Mouse (Mus musculus): Measurements from ENCODE around the gene Gm17660. TPM values are rescaled to one million over a fixed set of nuclear protein-coding genes. Genes with fewer than 3 reads are reported as not detected.

Gene Gm17660
- total RNA-seq, 1 experiment from 2014 or later: not detected

- no peak for DNase-seq
Observed at GRCm38 (mm10) chr5:104080736-104081135, 3.3 kb upstream of the Gm17660 start.

DNA sequence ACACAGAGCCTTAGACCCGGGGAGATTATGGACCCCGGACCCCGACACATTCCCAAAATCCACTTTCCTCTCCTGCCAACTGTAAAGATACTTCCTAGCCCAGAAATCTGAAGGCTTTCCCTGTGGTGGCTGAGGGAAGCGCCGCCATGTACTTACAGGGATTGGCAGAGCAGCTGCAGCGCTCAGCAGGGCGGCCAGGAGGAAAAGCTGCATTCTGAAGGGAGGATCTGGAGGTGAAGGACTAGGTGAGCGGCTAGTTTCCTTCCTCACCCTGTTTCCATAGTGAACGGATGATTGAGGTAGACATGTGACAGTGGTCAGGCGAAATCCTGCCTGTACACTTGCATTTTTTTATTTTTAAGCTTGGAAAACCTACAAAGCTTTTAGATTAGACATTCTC, 1.0 kb downstream of the Gm17660 start:
- DNase-seq: no peak

DNA sequence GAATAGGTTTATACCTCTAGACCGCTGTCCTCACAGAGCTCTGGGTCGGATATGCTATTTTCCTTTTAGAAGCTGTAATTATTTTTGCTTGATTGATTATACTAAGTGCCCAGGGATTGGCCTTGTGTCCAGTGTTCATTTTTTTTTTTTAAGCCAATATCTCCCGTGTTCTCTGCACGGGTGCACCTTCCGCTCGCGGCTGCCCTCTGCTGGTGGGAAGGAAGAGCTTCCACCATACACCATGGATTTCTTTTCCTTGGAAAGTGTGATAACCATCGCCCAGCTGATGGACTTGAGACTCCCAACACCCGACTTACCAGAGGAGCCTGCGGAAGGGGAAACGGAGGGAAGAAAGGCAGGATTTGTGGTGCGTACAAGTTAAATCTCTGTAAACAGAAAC, 3.0 kb downstream of the Gm17660 start:
- peak; percentile 80 for DNase-seq

- DNase-seq: no peak
Observed at GRCm38 (mm10) chr5:104073602-104074001, 3.8 kb downstream of the Gm17660 start.

- no peak for DNase-seq
Observed at GRCm38 (mm10) chr5:104072272-104072886, 5.0 kb downstream of the Gm17660 start.

DNA sequence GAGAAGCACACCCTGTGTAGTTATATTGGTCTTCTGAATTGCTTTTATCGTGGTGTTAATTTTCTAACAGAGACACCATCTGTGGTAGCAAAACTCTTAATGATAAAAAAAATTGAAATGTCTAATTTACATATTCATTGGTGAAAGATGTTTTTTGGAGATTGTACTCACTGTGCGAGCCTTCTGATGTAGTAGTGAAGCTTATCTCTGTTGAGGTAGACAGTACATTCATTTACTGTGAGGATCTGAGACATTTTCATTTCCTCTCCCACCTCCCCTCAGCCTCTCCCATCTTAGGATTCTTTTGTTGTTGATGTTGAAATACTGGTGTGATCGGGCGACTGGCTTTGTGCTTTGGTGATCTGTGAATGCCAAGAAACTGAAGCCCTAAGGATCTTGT, 6.4 kb downstream of the Gm17660 start:
- no peak for DNase-seq

DNA sequence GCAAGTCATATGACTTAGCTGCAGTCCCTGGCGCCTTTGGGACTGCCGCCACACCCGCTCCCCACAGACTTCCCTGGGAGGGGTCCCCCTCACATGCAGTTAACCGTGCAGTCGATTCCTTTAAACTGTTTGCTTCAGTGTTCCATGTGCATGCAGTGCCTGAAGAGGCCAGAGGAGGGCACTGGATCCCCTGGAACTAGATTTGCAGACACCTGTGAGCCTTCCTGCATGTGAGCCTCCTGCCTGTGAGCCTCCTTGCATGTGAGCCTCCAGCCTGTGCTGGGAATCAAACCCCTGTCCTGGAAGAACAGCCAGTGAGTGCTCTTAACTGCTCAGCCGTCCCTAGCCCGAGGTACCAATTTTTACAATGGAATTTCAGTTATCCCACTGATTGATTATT, 8.7 kb downstream of the Gm17660 start:
- DNase-seq: peak; percentile 36

DNA sequence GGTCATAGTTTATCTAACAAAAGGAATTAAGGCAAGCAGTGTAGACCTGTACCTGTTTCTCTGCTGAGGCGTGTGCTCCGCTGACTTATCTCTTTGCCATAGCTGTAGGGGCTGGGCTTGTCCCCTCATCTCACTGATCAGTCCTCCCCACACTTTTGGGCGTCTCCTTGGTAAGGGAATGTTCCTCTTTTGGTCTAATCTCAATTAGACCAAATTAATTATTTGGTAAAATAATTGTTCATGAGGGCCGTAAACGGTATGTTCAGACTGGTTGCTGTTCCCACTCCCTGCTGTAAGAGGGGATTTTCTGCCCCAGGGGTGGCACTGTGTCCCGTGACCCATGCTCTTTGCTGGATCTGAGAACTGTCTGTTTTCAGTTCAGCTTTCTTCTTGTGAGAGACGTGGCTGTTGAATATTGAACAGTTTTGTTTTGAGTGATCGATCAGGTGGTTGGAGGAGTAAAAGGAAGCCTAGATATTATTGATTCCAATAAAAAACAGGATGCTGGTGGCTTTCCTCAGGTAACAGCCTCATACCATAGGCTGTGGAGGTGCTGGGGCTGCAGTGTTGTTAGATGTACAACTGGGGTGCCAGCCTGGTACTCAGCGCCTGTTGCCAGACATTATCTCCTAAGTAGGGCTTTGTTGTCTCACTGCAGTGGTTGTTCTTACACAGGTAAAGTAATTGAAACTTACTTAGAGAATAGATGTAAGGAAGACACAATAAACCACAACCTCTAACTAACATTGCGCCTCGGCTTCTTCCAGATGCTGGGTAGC, 14.4 kb downstream of the Gm17660 start:
- no peak for DNase-seq

DNA sequence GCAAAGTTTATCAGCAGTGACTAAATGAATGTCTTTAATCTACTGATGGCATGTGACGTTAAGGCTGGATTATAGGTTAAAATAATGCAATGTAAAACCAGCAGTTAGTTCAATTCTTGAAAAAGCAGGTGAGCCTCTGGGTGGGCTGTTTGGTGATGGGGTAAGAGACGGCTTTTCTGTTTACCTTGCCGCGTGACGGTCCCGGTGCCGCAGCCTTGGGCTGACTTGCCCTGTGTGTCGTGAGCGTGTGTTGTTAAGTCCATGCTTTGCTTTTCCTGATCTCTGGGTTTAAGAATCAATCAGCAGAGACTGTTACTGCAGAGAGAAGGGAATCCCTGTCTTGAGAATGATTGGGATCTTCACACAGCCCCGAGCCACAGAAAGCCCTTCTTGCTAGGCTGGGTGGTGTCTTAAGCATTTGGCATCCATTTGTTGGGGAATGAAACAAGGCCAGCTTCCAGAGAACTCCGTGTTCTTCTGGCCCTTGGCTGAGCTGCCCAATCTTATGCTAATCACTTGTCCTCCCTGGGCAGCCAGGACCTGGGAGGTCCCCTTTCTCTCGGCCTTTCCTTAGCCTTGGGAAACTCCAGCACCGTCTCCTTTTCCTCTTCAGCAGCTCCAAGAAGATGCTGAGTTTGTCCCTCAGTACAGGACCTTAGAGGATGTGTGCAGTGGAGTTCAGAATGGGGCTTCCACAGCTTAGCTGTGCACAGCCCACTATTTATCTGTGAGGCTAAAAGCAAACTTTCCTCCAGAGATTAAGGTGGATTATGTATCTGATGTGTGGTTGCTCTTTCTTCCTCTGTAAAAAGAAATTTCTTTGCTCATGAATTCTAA, 15.3 kb downstream of the Gm17660 start:
- no peak for DNase-seq

DNA sequence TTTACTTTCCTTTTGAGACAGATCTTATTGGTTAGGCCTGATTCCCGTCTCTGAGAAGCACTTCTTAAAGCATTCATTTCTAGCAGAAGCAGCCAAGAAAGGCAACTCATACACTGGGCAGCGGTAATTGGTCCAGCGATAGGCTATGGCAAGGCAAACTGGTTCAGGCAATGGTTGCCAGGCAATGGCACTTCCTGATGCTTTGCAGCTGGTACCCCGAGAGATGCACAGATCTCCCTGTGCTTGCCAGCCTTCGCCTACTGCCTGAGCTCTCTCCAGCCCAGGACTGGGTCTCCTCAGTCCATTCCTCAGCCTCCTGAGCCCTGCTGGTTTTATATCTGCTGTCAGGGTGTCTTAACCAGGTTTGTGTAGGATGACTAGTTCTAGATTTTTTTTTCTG, 17.0 kb downstream of the Gm17660 start:
- DNase-seq: no peak

- no peak for DNase-seq
Observed at GRCm38 (mm10) chr5:104059628-104060027, 17.8 kb downstream of the Gm17660 start.

DNA sequence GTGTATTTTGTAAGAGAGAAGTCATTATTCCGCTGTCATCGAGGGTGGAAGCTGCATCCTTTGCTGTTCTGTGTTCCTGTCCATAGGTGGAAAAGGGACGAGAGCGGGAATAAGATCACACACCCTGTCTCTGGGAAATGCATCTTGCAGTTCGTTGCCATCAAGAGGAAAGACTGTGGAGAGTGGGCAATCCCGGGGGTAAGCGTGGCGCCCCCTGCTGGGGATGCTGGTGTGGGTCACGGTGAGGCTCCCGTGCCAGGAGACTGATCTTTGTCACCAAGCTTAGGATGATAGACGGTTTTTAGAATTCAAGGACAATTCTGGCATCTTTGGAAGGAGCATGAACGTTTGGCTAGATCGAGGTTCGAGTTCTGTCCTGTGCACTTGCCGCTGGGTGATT, 19.4 kb downstream of the Gm17660 start:
- DNase-seq: peak; percentile 82

DNA sequence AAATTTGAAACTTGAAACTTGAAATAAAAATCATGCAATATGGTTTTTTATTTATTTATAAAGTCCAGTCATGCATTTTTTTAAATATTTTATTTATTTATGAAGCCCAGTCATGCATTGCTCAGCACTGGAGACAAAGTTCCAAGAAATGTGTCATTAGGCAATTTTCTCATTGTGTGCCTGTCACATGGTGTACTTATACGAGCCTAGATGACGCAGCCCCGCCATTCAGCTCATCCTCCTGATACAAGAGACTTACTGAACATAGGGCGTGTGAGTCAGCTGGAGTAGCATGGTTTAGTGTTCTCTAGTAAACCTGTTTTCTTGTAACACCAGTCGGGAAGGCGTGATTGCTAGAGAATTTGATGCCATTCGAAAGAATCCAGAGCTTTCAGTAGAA, 21.1 kb downstream of the Gm17660 start:
- DNase-seq: no peak

DNA sequence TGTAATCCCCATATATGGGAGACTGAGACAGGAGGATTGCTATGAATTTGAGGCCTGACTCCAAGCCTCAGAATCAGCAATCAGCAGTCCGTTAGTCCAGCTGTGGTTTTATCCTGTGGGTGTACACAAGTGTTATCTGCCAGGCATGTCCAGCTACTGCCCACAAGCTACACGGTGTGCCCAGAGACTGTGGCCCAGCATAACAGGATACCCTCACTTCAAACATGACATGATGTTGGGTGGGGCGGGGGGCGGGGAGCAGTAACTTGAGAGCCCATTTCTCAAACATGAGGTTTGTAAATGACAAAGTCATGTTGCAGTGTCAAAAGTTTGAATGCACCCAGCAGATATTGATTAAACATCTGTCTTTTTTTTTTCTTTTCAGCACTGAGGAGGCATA, 21.6 kb downstream of the Gm17660 start:
- DNase-seq: no peak

- no peak for DNase-seq
Observed at GRCm38 (mm10) chr5:104054938-104055337, 22.5 kb downstream of the Gm17660 start.

GRCm38 (mm10) chr5:104052956-104053355, 24.5 kb downstream of the Gm17660 start:
- peak; percentile 54 for DNase-seq

GRCm38 (mm10) chr5:104048139-104048538, 29.3 kb downstream of the Gm17660 start:
- DNase-seq: no peak

GRCm38 (mm10) chr5:104047200-104048105, 30.0 kb downstream of the Gm17660 start:
- peak; percentile 11 for DNase-seq

DNA sequence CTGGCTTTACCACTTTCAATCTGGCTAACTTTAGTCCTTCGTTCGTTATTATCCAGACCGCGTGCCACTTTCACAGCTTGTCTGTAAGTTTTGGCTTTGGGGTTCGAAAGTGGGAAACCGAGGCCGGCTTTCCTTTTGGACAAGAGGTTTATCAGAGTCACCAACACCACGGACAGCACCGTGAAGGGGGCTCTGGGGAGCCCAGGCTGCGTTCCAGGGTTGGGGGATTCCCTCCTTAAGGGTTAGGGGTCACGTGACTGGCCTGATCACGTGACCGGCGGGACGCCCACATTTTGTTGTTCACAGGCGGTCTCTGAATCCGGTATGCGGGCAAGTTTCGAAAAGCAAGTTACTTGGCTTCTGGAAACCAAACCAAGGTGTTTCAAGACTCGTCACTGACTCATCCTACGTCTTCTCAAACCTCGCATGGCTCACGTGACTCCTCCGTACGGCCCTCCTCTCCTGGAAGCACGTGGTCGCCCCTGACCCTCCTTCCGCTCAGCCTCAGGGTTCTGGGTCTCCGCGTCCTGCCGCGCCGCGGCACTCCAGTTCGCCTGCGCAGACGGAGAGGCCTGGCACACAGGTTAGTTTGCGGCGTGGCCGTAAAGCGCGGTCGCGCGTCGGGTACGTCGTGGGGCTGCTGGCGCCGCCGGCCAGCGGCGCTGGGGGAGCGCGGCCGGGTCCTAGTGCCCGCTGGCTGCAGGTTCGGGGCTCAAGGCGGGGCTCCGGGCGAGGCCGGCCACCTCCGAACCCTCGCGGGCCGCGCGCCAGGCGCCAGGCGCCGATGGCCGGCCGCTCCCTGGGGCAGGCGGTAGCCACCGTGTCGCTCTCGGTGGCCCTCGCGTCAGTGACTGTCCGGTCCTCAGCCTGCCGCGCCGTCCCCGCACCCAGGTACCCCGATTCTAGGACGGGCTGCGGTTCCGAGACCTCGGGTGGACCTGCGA, 30.9 kb downstream of the Gm17660 start, which contains the start of gene Nudt9:
TSS of gene Nudt9 (plus strand) at position 51 of the 944 bp plus-strand sequence.
- peak; percentile 99 for DNase-seq

DNA sequence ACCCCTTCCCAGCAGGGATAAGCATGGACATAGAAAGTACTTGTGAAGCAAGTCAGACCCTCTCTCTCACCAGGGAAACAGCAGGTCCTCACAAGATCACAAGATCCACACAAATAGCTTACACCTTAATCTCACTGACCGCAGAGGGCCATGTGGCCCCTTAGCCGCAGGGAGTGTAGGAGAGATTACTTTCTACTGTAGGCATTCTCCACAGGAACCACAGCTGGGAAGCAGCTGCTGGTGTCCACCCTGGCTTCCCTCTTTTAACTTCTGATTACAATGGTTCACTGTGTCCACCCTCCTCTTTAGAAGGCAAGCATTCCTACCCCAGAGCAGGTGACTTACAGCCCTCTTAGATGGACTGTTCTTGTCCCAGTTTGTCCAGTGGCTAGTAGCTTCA, 33.7 kb downstream of the Gm17660 start:
- DNase-seq: no peak

- peak; percentile 32 for DNase-seq
Observed at GRCm38 (mm10) chr5:104042906-104043305, 34.5 kb downstream of the Gm17660 start.
